Mouse (Mus musculus) intestine, embryonic 16.5 days (tissue): ENCODE results near the gene Tas1r1. TPM values are rescaled to one million over a fixed set of nuclear protein-coding genes. Genes with fewer than 3 reads are reported as not detected.

Experiments used
- ATAC-seq: fragments of 200-750 bp; cut with Nextera tagmentation; 2 replicates; pipeline ENCODE4 v1.8.0; 2017; ENCODE audit warnings: moderate TSS enrichment, moderate library complexity
- H3K27ac ChIP-seq: fragments of 300-500 bp; sonication (generic); 2 replicates; pipeline ENCODE4 v1.5.1; 2014; ENCODE audit warnings: mild to moderate bottlenecking, low read length
- H3K27me3 ChIP-seq: fragments of 300-500 bp; sonication (generic); replicated peaks from 2 replicates; pipeline ENCODE4 v1.6.1; 2014; ENCODE audit warnings: low read length, control low read depth, mixed read lengths; ENCODE audit not compliant: control insufficient read depth, insufficient read depth
- H3K36me3 ChIP-seq: fragments of 300-500 bp; sonication (generic); 2 replicates; pipeline ENCODE4 v1.6.1; 2014; ENCODE audit warnings: low read length, control low read depth; ENCODE audit not compliant: control insufficient read depth, insufficient read depth
- H3K4me1 ChIP-seq: fragments of 300-500 bp; sonication (generic); 2 replicates; pipeline ENCODE4 v1.6.1; 2014; ENCODE audit warnings: low read length, control low read depth, mixed read lengths; ENCODE audit not compliant: control insufficient read depth, insufficient read depth
- H3K4me2 ChIP-seq: fragments of 300-500 bp; sonication (generic); 2 replicates; pipeline ENCODE4 v1.6.1; 2014; ENCODE audit warnings: low read depth, low read length, control low read depth
- H3K4me3 ChIP-seq: fragments of 300-500 bp; sonication (generic); 2 replicates; pipeline ENCODE4 v1.5.1; 2014; ENCODE audit warnings: mild to moderate bottlenecking, low read length
- H3K9ac ChIP-seq: fragments of 300-500 bp; sonication (generic); 2 replicates; pipeline ENCODE4 v1.6.1; 2014; ENCODE audit warnings: low read depth, low read length
- H3K9me3 ChIP-seq: fragments of 300-500 bp; sonication (generic); 2 replicates; pipeline ENCODE4 v1.6.1; 2016; ENCODE audit warnings: low read length, control low read depth; ENCODE audit not compliant: control insufficient read depth
- WGBS: fragments of 180-500 bp; shearing (Covaris S2); extraction: QIAGEN DNeasy Blood & Tissue Kit; methylation state at CpG from one replicate; pipeline ENCODE4 v1.1.7; 2014; 5-methylcytosine and 5-hydroxymethylcytosine counted together
- polyA plus RNA-seq: library from polyadenylated mRNA; unstranded; fragments of >200 nt; fragmentation: Nextera tagmentation; extraction: Ambion mirVana; gene quantifications from 2 replicates; pipeline ENCODE4 v1.2.1, GENCODE M21; 2015

Gene Tas1r1
- polyA plus RNA-seq, 1 experiment from 2014 or later, result 0.20 TPM

DNA sequence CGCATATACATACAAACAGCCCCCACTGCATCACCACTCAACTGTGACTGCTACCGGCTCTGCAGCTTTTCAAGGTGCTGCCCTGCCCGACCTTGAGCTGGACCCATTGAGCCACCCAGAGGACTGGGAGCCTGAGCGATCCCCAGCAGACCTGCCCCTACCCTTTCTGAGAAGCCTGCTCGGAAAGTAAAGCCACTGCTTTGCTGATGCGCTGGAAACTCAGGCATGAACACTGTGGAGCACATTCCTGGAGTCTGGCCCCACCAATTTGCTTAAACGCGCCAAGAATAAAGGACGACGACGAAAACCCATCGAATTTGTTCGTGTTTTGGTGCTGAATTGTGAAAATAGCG is 30.2 kb downstream of the Tas1r1 start:
- peak overlapping the region; percentile 90 for H3K4me3 ChIP-seq
- under 1% methylated on average over 14 of the region's 14 CpGs for WGBS
- ATAC-seq, result peak; percentile 2; the same call in 1 of the 2 replicates

DNA sequence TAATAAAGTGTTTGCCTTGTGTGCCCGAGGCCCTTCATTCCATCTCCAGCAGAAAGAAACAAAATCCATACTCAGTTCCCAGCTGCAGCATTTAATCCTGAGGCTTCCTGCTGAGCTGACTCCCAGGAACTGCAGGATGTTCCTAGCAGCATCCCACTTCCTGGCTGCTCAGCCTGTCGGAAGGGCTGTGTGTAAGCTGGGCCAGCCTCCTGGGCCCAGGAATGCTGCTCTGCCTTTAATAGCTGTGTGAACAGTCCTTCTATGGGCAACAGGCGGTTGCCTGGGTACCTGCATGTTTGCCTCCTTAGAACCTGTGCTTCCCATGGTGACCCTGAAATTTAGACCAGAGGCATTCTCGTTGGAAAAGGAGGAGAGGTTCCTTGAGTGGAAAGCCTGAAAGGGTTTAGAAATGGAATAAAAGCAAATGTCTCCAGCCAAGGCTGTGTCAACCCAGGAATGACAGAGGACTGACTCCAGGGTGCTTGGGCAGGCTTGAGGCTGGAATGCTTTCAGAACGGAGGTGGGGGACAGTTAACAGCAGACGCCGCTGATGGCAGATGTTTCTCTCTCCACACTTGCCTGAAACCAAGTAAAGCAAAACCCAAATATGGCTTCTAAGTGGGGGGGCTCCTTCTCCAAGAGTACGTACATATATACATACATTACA is 30.8 kb downstream of the Tas1r1 start:
- no peak for ATAC-seq
- Histone ChIP-seq H3K27ac (peak overlapping the region; percentile 88), H3K9me3 (no peaks in the 10 kb centered on the region), H3K9ac (peak overlapping the region; percentile 76), H3K36me3 (no peaks in the 10 kb centered on the region), H3K4me3 (peak overlapping the region; percentile 90), H3K4me2 (peak overlapping the region; percentile 99), H3K27me3 (no peaks in the 10 kb centered on the region), H3K4me1 (peaks cover 43% of the 10 kb centered on the region)
- WGBS, result 13% methylated on average over 8 of the region's 8 CpGs

More for the DNA sequence above, 30.2 kb downstream of the Tas1r1 start:
- Histone ChIP-seq H3K9me3 (no peaks in the 10 kb centered on the region), H3K4me1 (peaks cover 46% of the 10 kb centered on the region), H3K36me3 (no peaks in the 10 kb centered on the region), H3K4me2 (peak overlapping the region; percentile 99), H3K9ac (peak overlapping the region; percentile 76), H3K27me3 (no peaks in the 10 kb centered on the region), H3K27ac (peak overlapping the region; percentile 88)

DNA sequence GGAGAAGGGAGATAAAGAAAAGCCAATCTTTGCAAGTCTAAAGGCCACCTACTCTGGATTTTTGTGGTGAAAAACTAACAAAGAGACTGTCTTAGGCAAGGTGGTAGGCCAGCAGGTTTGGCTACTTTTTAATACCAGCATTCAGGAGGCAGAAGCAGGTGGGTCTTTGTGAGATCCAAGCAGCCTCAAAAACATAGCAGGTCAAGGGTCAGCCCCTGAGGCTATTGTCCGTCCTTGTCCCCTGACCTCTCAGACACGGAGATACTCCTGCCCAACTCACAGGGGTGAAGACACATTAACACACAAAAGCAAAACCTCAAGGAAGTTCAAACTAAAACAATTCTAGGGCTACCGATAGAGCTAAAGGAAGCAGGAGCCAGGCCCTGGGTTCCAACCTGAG is 31.6 kb downstream of the Tas1r1 start:
- H3K4me3 ChIP-seq, result no peak overlapping the region
- WGBS, result 45% methylated on average over 3 of the region's 3 CpGs
- H3K4me1 ChIP-seq, result peaks cover 41% of the 10 kb centered on the region
- ATAC-seq, result no peak
- H3K4me2 ChIP-seq, result no peak overlapping the region
- no peaks in the 10 kb centered on the region for H3K36me3 ChIP-seq
- no peaks in the 10 kb centered on the region for H3K9me3 ChIP-seq
- H3K9ac ChIP-seq, result no peak overlapping the region
- no peaks in the 10 kb centered on the region for H3K27me3 ChIP-seq
- H3K27ac ChIP-seq, result peak overlapping the region; percentile 88; the same call in 1 of the 2 replicates

DNA sequence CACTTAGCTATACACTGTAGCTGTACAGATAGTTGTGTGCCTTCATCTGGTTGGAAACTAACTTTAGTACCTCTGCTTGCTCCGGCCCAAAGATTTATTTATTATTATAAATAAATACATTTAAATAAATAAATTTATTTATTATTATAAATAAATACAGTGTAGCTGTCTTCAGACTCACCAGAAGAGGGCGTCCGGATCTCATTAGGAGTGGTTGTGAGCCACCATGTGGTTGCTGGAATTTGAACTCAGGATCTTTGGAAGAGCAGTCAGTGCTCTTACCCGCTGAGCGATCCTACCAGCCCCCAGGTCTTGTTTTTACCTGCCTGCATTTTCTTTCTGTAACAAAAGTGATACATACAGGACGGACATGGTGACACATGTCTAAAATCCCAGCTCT is 32.2 kb downstream of the Tas1r1 start:
- Histone ChIP-seq H3K4me2 (no peak overlapping the region), H3K27me3 (no peaks in the 10 kb centered on the region), H3K9me3 (no peaks in the 10 kb centered on the region), H3K4me1 (peaks cover 34% of the 10 kb centered on the region), H3K9ac (no peak overlapping the region), H3K27ac (no peak overlapping the region), H3K4me3 (no peak overlapping the region), H3K36me3 (no peaks in the 10 kb centered on the region)
- 78% methylated on average over 6 of the region's 6 CpGs for WGBS
- no peak for ATAC-seq

DNA sequence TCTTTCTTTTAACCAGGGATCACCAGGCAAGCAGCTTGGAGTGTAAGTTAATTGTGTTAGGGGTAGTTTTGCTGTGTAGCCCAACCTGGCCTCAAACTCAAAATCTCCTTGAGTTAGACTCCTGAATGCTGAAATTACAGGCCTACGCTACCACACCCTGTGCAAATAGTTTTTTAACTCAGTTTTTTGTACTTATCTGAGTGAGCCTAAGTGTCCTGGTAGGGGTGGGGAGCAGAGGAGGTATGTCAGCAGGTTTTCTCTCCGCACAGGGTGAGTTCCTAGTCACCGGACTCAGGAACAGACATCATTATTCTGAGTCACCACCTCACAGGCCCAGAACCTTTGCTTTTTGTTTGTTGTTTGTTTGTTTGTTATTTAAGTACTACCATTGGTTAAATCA is 36.3 kb downstream of the Tas1r1 start:
- no peak overlapping the region for H3K4me3 ChIP-seq
- no peak overlapping the region for H3K4me2 ChIP-seq
- 84% methylated on average over 3 of the region's 3 CpGs for WGBS
- no peaks in the 10 kb centered on the region for H3K9me3 ChIP-seq
- no peak overlapping the region for H3K9ac ChIP-seq
- H3K4me1 ChIP-seq, result peaks cover 16% of the 10 kb centered on the region
- no peaks in the 10 kb centered on the region for H3K36me3 ChIP-seq
- no peak for ATAC-seq
- no peak overlapping the region for H3K27ac ChIP-seq
- H3K27me3 ChIP-seq, result no peaks in the 10 kb centered on the region

DNA sequence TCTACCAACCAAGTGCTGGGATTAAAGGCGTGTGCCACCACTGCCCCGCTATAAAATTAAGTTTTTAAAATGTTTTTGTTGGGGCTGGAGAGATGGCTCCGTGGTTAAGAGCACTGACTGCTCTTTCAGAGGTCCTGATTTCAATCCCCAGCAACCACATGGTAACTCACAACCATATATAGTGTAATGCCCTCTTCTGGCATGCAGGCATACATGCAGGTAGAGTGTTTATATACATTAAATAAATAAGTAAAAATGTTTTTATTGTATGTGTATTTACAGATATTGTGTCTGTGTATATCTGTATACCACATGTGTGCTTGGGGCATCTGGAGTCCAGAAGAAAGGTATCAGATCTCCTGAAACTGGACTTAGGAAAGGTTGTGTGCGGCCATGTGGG is 37.0 kb downstream of the Tas1r1 start:
- Histone ChIP-seq H3K27me3 (no peaks in the 10 kb centered on the region), H3K4me3 (no peak overlapping the region), H3K36me3 (no peaks in the 10 kb centered on the region), H3K27ac (no peak overlapping the region), H3K4me2 (no peak overlapping the region), H3K9ac (no peak overlapping the region), H3K4me1 (peaks cover 10% of the 10 kb centered on the region), H3K9me3 (no peaks in the 10 kb centered on the region)
- no peak for ATAC-seq
- 71% methylated on average over 4 of the region's 4 CpGs for WGBS

DNA sequence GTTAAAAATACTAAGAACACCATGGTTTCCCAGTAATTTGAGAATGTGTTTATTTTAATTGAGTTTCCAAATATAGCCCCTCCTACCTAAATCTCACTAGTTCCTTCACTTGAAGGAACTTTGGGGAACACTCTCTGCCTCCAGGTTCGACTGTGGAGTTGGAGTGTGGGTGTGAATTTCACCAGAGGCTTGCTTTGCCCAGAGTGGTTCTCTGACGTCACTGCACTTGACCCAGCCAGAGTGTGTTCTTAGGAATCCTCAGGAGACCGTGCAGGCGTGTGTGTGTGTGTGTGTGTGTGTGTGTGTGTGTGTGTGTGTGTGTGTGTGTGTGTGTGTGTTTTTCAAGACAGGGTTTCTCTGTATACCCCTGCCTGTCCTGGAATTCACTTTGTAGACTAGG is 37.5 kb downstream of the Tas1r1 start:
- H3K4me2 ChIP-seq, result no peak overlapping the region
- no peak overlapping the region for H3K4me3 ChIP-seq
- no peaks in the 10 kb centered on the region for H3K9me3 ChIP-seq
- H3K36me3 ChIP-seq, result no peaks in the 10 kb centered on the region
- H3K27me3 ChIP-seq, result no peaks in the 10 kb centered on the region
- H3K27ac ChIP-seq, result no peak overlapping the region
- WGBS, result 24% methylated on average over 4 of the region's 4 CpGs
- no peak overlapping the region for H3K9ac ChIP-seq
- peaks cover 9% of the 10 kb centered on the region for H3K4me1 ChIP-seq
- no peak for ATAC-seq

DNA sequence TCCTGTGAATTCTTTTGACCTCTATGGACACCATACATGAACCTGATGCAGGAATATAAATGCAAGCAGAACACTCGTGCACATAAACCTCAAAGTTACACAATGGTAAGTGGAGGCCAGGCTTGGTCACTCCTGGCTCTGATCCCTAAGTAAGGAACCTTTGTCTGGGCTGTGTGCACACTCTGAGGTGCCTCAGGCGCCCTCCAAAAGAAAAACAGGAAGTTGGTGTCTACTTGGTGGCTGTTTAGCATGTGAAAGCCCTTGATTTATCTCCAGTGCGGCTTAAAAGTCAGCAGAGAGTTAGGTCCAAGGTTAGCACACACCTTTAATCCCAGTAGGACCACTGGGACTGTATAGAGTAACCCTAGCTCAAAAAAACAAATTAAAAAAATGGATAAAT is 38.9 kb downstream of the Tas1r1 start:
- Histone ChIP-seq H3K9me3 (no peaks in the 10 kb centered on the region), H3K36me3 (no peaks in the 10 kb centered on the region), H3K4me2 (no peak overlapping the region), H3K4me1 (peaks cover 9% of the 10 kb centered on the region), H3K27me3 (no peaks in the 10 kb centered on the region), H3K9ac (no peak overlapping the region), H3K4me3 (no peak overlapping the region), H3K27ac (no peak overlapping the region)
- WGBS, result 67% methylated on average over 3 of the region's 3 CpGs
- no peak for ATAC-seq

DNA sequence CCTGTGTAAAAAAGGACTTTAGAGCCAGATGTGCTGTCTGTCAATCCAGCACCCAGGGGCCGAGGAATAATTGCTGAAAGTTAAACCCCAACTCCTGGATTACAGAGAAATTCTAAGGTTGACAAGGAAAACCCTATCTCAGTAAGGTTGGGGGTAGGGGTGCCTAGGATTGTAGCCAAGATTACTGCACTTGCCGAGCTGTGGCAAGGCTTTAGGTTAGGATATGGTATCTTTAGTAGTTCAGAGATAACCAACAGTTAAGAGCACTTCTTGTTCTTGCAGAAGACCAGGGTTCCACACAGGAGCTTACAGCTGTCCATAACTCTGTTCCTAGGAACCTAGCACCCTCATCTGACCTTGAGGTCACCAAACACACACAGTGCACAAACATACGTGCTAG is 40.7 kb downstream of the Tas1r1 start:
- H3K27me3 ChIP-seq, result no peaks in the 10 kb centered on the region
- 66% methylated on average over 3 of the region's 3 CpGs for WGBS
- no peak overlapping the region for H3K4me3 ChIP-seq
- no peak overlapping the region for H3K4me2 ChIP-seq
- no peaks in the 10 kb centered on the region for H3K36me3 ChIP-seq
- no peak overlapping the region for H3K9ac ChIP-seq
- ATAC-seq, result no peak
- no peaks in the 10 kb centered on the region for H3K9me3 ChIP-seq
- no peak overlapping the region for H3K27ac ChIP-seq
- peaks cover 21% of the 10 kb centered on the region for H3K4me1 ChIP-seq

DNA sequence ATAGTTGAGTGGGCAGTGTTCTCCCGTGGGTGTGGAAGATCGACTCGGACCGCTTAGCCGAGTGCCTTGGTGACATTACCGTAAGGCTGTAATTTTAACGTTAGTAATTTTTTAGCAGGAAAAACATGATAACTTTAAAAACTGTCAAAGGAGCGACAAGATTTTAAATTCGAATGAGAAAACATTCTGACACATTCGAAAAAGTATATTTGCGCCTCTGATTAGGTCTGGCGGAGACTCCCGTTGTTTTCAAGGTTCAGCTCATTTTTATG is 41.5 kb downstream of the Tas1r1 start:
- Histone ChIP-seq H3K4me2 (peak overlapping the region; percentile 60), H3K27ac (peak overlapping the region; percentile 88), H3K4me1 (peaks cover 21% of the 10 kb centered on the region), H3K9ac (peak overlapping the region; percentile 88), H3K36me3 (peaks cover 4% of the 10 kb centered on the region), H3K27me3 (no peaks in the 10 kb centered on the region), H3K9me3 (no peaks in the 10 kb centered on the region), H3K4me3 (peak overlapping the region; percentile 98)
- ATAC-seq, result no peak
- WGBS, result 3% methylated on average over 13 of the region's 13 CpGs
